Mouse (Mus musculus) heart, embryonic 14.5 days (tissue): ENCODE data around the gene Tmprss13. TPM values are rescaled to one million over a fixed set of nuclear protein-coding genes. Genes with fewer than 3 reads are reported as not detected.

Source experiments
- ATAC-seq: fragments of 200-750 bp; cut with Nextera tagmentation; 2 replicates; pipeline ENCODE4 v1.8.0; 2017; ENCODE audit warnings: low read depth, moderate TSS enrichment; ENCODE audit not compliant: insufficient number of reproducible peaks, insufficient read depth, low FRiP score
- H3K27ac ChIP-seq, 2 experiments: fragments of 200-500 bp in 1 of 2; fragments of 300-500 bp in 1 of 2; sonication (generic) in 1 of 2; replicated peaks in 1 of 2; 2 replicates each; pipeline ENCODE4 v1.5.1; 2012 to 2014; ENCODE audit warnings: low read depth in 2 of 2, low read length in 2 of 2, control low read depth in 1 of 2, mild to moderate bottlenecking in 1 of 2, mixed read lengths in 1 of 2; ENCODE audit not compliant: control insufficient read depth in 1 of 2, insufficient read depth in 1 of 2
- H3K27me3 ChIP-seq: fragments of 300-500 bp; sonication (generic); 2 replicates; pipeline ENCODE4 v1.6.1; 2014; ENCODE audit warnings: mild to moderate bottlenecking, low read length, control low read depth; ENCODE audit not compliant: control insufficient read depth, insufficient read depth
- H3K36me3 ChIP-seq: fragments of 300-500 bp; sonication (generic); 2 replicates; pipeline ENCODE4 v1.6.1; 2014; ENCODE audit warnings: mild to moderate bottlenecking, control low read depth, low read length, mixed read lengths; ENCODE audit not compliant: control insufficient read depth, insufficient read depth
- H3K4me1 ChIP-seq, 2 experiments: fragments of 200-500 bp in 1 of 2; fragments of 300-500 bp in 1 of 2; sonication (generic) in 1 of 2; 2 replicates each; pipeline ENCODE4 v1.6.1; 2012 to 2014; ENCODE audit warnings: low read length in 2 of 2, control low read depth in 1 of 2, mixed read lengths in 1 of 2; ENCODE audit not compliant: control insufficient read depth in 2 of 2, insufficient read depth in 2 of 2
- H3K4me2 ChIP-seq: fragments of 300-500 bp; sonication (generic); 2 replicates; pipeline ENCODE4 v1.6.1; 2014; ENCODE audit warnings: mild to moderate bottlenecking, low read length
- H3K4me3 ChIP-seq, 2 experiments: fragments of 200-500 bp in 1 of 2; fragments of 300-500 bp in 1 of 2; sonication (generic) in 1 of 2; 2 replicates each; pipeline ENCODE4 v1.5.1; 2012 to 2014; ENCODE audit warnings: low read length in 2 of 2, mild to moderate bottlenecking in 2 of 2, control low read depth in 1 of 2, low read depth in 1 of 2, moderate library complexity in 1 of 2; ENCODE audit not compliant: control insufficient read depth in 1 of 2, insufficient read depth in 1 of 2
- H3K9ac ChIP-seq: fragments of 300-500 bp; sonication (generic); 2 replicates; pipeline ENCODE4 v1.6.1; 2014; ENCODE audit warnings: mild to moderate bottlenecking, low read length
- H3K9me3 ChIP-seq: fragments of 300-500 bp; sonication (generic); 2 replicates; pipeline ENCODE4 v1.6.1; 2016; ENCODE audit warnings: low read length, control low read depth; ENCODE audit not compliant: control insufficient read depth
- WGBS: fragments of 180-500 bp; shearing (Covaris S2); extraction: QIAGEN DNeasy Blood & Tissue Kit; methylation state at CpG from one replicate; pipeline ENCODE4 v1.1.7; 2014; 5-methylcytosine and 5-hydroxymethylcytosine counted together
- polyA plus RNA-seq: library from polyadenylated mRNA; unstranded; fragments of >200 nt; fragmentation: Nextera tagmentation; extraction: Ambion mirVana; gene quantifications from 2 replicates; pipeline ENCODE4 v1.2.1, GENCODE M21; 2014

The Tmprss13 gene
- polyA plus RNA-seq = 0.18 TPM in 1 of 2 replicates, not detected in the other

GRCm38 (mm10) chr9:45318855-45319254, at the start of gene Tmprss13:
Gene Tmprss13, plus strand, starts transcription at chr9:45319100.
- Histone ChIP-seq H3K4me2 (no peak within 1 kb of the TSS), H3K9me3 (no peaks in the 10 kb centered on the region), H3K9ac (no peak within 1 kb of the TSS), H3K27ac (no peak within 1 kb of the TSS), H3K36me3 (no peaks in the 10 kb centered on the region), H3K27me3 (peaks cover 38% of the 10 kb centered on the region), H3K4me3 (no peak within 1 kb of the TSS), H3K4me1 (no peaks in the 10 kb centered on the region)
- no peak for ATAC-seq
- WGBS = 10% methylated on average over 14 of the region's 14 CpGs

GRCm38 (mm10) chr9:45272213-45272612, 46.7 kb upstream of the Tmprss13 start:
- Histone ChIP-seq H3K9me3 (no peaks in the 10 kb centered on the region), H3K9ac (no peak overlapping the region), H3K4me1 (peaks cover 0 to 6% of the 10 kb centered on the region in 2 experiments; a peak in 2 of 4 replicates), H3K36me3 (no peaks in the 10 kb centered on the region), H3K4me2 (no peak overlapping the region), H3K4me3 (no peak overlapping the region), H3K27ac (no peak overlapping the region), H3K27me3 (peaks cover 44% of the 10 kb centered on the region)
- 40% methylated on average over 5 of the region's 5 CpGs for WGBS
- ATAC-seq = no peak

- no peak overlapping the region for H3K9ac ChIP-seq
- 68% methylated on average over 4 of the region's 4 CpGs for WGBS
Observed at GRCm38 (mm10) chr9:45274218-45274617, 44.7 kb upstream of the Tmprss13 start.

GRCm38 (mm10) chr9:45274635-45275034, 44.3 kb upstream of the Tmprss13 start:
- WGBS = 81% methylated on average over 2 of the region's 2 CpGs
- H3K9ac ChIP-seq = no peak overlapping the region
- H3K9me3 ChIP-seq = no peaks in the 10 kb centered on the region
- ATAC-seq = no peak
- peaks cover 20% of the 10 kb centered on the region for H3K27me3 ChIP-seq
- no peak overlapping the region for H3K27ac ChIP-seq
- H3K4me2 ChIP-seq = no peak overlapping the region
- H3K4me1 ChIP-seq = no peaks in the 10 kb centered on the region
- no peak overlapping the region for H3K4me3 ChIP-seq
- no peaks in the 10 kb centered on the region for H3K36me3 ChIP-seq

More at GRCm38 (mm10) chr9:45274218-45274617, 44.7 kb upstream of the Tmprss13 start:
- Histone ChIP-seq H3K9me3 (no peaks in the 10 kb centered on the region), H3K4me1 (no peaks in the 10 kb centered on the region), H3K27me3 (peaks cover 24% of the 10 kb centered on the region), H3K4me2 (no peak overlapping the region), H3K36me3 (no peaks in the 10 kb centered on the region), H3K4me3 (no peak overlapping the region), H3K27ac (no peak overlapping the region)
- ATAC-seq = no peak

GRCm38 (mm10) chr9:45280059-45280458, 38.8 kb upstream of the Tmprss13 start:
- no peaks in the 10 kb centered on the region for H3K4me1 ChIP-seq
- no peak overlapping the region for H3K27ac ChIP-seq
- no peak overlapping the region for H3K9ac ChIP-seq
- H3K27me3 ChIP-seq = no peaks in the 10 kb centered on the region
- H3K36me3 ChIP-seq = no peaks in the 10 kb centered on the region
- no peak overlapping the region for H3K4me3 ChIP-seq
- no peak for ATAC-seq
- H3K4me2 ChIP-seq = no peak overlapping the region
- H3K9me3 ChIP-seq = no peaks in the 10 kb centered on the region
- WGBS = 63% methylated on average over 3 of the region's 3 CpGs

- no peak for ATAC-seq
- WGBS = 74% methylated on average over 3 of the region's 3 CpGs
- Histone ChIP-seq H3K9ac (no peak overlapping the region), H3K36me3 (no peaks in the 10 kb centered on the region), H3K4me2 (no peak overlapping the region), H3K27ac (no peak overlapping the region), H3K9me3 (no peaks in the 10 kb centered on the region), H3K4me3 (no peak overlapping the region), H3K27me3 (no peaks in the 10 kb centered on the region), H3K4me1 (no peaks in the 10 kb centered on the region)
Observed at GRCm38 (mm10) chr9:45280891-45281290, 38.0 kb upstream of the Tmprss13 start.

- WGBS = 80% methylated on average over 5 of the region's 5 CpGs
- Histone ChIP-seq H3K27me3 (no peaks in the 10 kb centered on the region), H3K4me2 (no peak overlapping the region), H3K4me3 (no peak overlapping the region), H3K36me3 (no peaks in the 10 kb centered on the region), H3K9me3 (no peaks in the 10 kb centered on the region), H3K9ac (no peak overlapping the region), H3K4me1 (no peaks in the 10 kb centered on the region), H3K27ac (no peak overlapping the region)
- ATAC-seq = no peak
Observed at GRCm38 (mm10) chr9:45282466-45282865, 36.4 kb upstream of the Tmprss13 start.

- H3K4me3 ChIP-seq = no peak overlapping the region
- 79% methylated on average over 11 of the region's 11 CpGs for WGBS
- no peak overlapping the region for H3K9ac ChIP-seq
- no peaks in the 10 kb centered on the region for H3K4me1 ChIP-seq
- no peaks in the 10 kb centered on the region for H3K36me3 ChIP-seq
- no peak for ATAC-seq
- H3K9me3 ChIP-seq = no peaks in the 10 kb centered on the region
- H3K27ac ChIP-seq = no peak overlapping the region
- no peak overlapping the region for H3K4me2 ChIP-seq
- H3K27me3 ChIP-seq = no peaks in the 10 kb centered on the region
Observed at GRCm38 (mm10) chr9:45291481-45292168, 27.3 kb upstream of the Tmprss13 start.
